Mouse (Mus musculus) bone marrow macrophage, adult 2 months (primary cell): ENCODE measurements around the gene Obsl1. TPM values are rescaled to one million over a fixed set of nuclear protein-coding genes. Genes with fewer than 3 reads are reported as not detected.

Source experiments
- H3K27ac ChIP-seq: 2 replicates; pipeline ENCODE4 v1.5.1; 2012; ENCODE audit warnings: low read depth, low read length; ENCODE audit not compliant: insufficient read depth
- H3K4me1 ChIP-seq: 2 replicates; pipeline ENCODE4 v1.6.1; 2012; ENCODE audit warnings: low read length; ENCODE audit not compliant: control insufficient read depth, insufficient read depth
- H3K4me3 ChIP-seq: 2 replicates; pipeline ENCODE4 v1.5.1; 2012; ENCODE audit warnings: mild to moderate bottlenecking, low read length, moderate library complexity; ENCODE audit not compliant: insufficient read depth
- CTCF ChIP-seq: IDR thresholded peaks from 2 replicates; pipeline ENCODE4 v1.5.1; 2012; ENCODE audit warnings: low read depth, mild to moderate bottlenecking, low read length, moderate library complexity
- POLR2A ChIP-seq: IDR thresholded peaks from 2 replicates; pipeline ENCODE4 v1.6.1; 2012; ENCODE audit warnings: mild to moderate bottlenecking, low read depth, low read length, borderline replicate concordance
- polyA plus RNA-seq: library from polyadenylated mRNA; stranded (reverse); fragments of >200 nt; gene quantifications from 2 replicates; pipeline ENCODE4 v1.2.4, GENCODE M21; 2012; ENCODE audit not compliant: missing spikeins, insufficient read depth, insufficient read length

The Obsl1 gene
- polyA plus RNA-seq, 1 experiment, result not detected

- Histone ChIP-seq H3K4me3 (no peak overlapping the region), H3K27ac (no peak overlapping the region), H3K4me1 (peaks cover 8% of the 10 kb centered on the region)
- TF ChIP-seq POLR2A, result no peak
- TF ChIP-seq CTCF, result no peak
These were observed 11.7 kb upstream of the Obsl1 start for GRCm38 (mm10) chr1:75517984-75518383.

- TF ChIP-seq CTCF, result no peak
- no peak for TF ChIP-seq POLR2A
- Histone ChIP-seq H3K4me3 (no peak overlapping the region), H3K27ac (no peak overlapping the region)
These were observed 10.6 kb upstream of the Obsl1 start for GRCm38 (mm10) chr1:75516703-75517380.

GRCm38 (mm10) chr1:75512550-75512949 is 6.3 kb upstream of the Obsl1 start:
- TF ChIP-seq POLR2A, result no peak
- TF ChIP-seq CTCF, result no peak

More at GRCm38 (mm10) chr1:75516703-75517380, 10.6 kb upstream of the Obsl1 start:
- peaks cover 3% of the 10 kb centered on the region for H3K4me1 ChIP-seq

GRCm38 (mm10) chr1:75511437-75512210 is 5.4 kb upstream of the Obsl1 start:
- no peak overlapping the region for H3K27ac ChIP-seq
- no peak overlapping the region for H3K4me3 ChIP-seq
- no peaks in the 10 kb centered on the region for H3K4me1 ChIP-seq
- no peak for TF ChIP-seq POLR2A
- TF ChIP-seq CTCF, result no peak

More at GRCm38 (mm10) chr1:75512550-75512949, 6.3 kb upstream of the Obsl1 start:
- Histone ChIP-seq H3K27ac (no peak overlapping the region), H3K4me1 (no peaks in the 10 kb centered on the region), H3K4me3 (no peak overlapping the region)

- H3K4me3 ChIP-seq, result no peak overlapping the region
- H3K27ac ChIP-seq, result no peak overlapping the region
- no peaks in the 10 kb centered on the region for H3K4me1 ChIP-seq
- TF ChIP-seq CTCF (no peak), POLR2A (no peak)
These were observed 3.9 kb upstream of the Obsl1 start for GRCm38 (mm10) chr1:75510154-75510553.

- Histone ChIP-seq H3K27ac (no peak overlapping the region), H3K4me3 (no peak overlapping the region), H3K4me1 (no peaks in the 10 kb centered on the region)
- no peak for TF ChIP-seq CTCF
- no peak for TF ChIP-seq POLR2A
These were observed 3.3 kb upstream of the Obsl1 start for GRCm38 (mm10) chr1:75509586-75509985.

GRCm38 (mm10) chr1:75507006-75507405 is 754 bp upstream of the Obsl1 start, which contains the start of gene Inha:
TSS of gene Inha (plus strand) at chr1:75507077.
- no peaks in the 10 kb centered on the region for H3K4me1 ChIP-seq
- no peak within 1 kb of the TSS for H3K4me3 ChIP-seq
- no peak for TF ChIP-seq POLR2A
- no peak for TF ChIP-seq CTCF
- no peak within 1 kb of the TSS for H3K27ac ChIP-seq

GRCm38 (mm10) chr1:75505159-75505955 is 895 bp downstream of the Obsl1 start:
- no peak overlapping the region for H3K4me3 ChIP-seq
- no peaks in the 10 kb centered on the region for H3K4me1 ChIP-seq
- TF ChIP-seq CTCF (no peak), POLR2A (no peak)
- H3K27ac ChIP-seq, result no peak overlapping the region

GRCm38 (mm10) chr1:75504256-75505045 is 1.8 kb downstream of the Obsl1 start:
- TF ChIP-seq CTCF (no peak), POLR2A (no peak)
- H3K27ac ChIP-seq, result no peak overlapping the region
- H3K4me3 ChIP-seq, result no peak overlapping the region
- no peaks in the 10 kb centered on the region for H3K4me1 ChIP-seq
